Mouse (Mus musculus) heart, embryonic 13.5 days (tissue): ENCODE results near the gene Gm26566. TPM values are rescaled to one million over a fixed set of nuclear protein-coding genes. Genes with fewer than 3 reads are reported as not detected.

ENCODE experiments used
- ATAC-seq: fragments of 200-750 bp; cut with Nextera tagmentation; 2 replicates; pipeline ENCODE4 v1.8.0; 2017; ENCODE audit warnings: moderate TSS enrichment; ENCODE audit not compliant: insufficient number of reproducible peaks, low FRiP score, low TSS enrichment; ENCODE audit errors: extremely low read depth
- H3K27ac ChIP-seq: fragments of 300-500 bp; sonication (generic); replicated peaks from 2 replicates; pipeline ENCODE4 v1.5.1; 2015; ENCODE audit warnings: moderate library complexity, mild to moderate bottlenecking, inconsistent platforms
- H3K27me3 ChIP-seq: fragments of 300-500 bp; sonication (generic); replicated peaks from 2 replicates; pipeline ENCODE4 v1.6.1; 2015; ENCODE audit warnings: mild to moderate bottlenecking, inconsistent platforms
- H3K36me3 ChIP-seq: fragments of 300-500 bp; sonication (generic); 2 replicates; pipeline ENCODE4 v1.6.1; 2015; ENCODE audit warnings: mild to moderate bottlenecking, inconsistent platforms
- H3K4me1 ChIP-seq: fragments of 300-500 bp; sonication (generic); 2 replicates; pipeline ENCODE4 v1.6.1; 2015; ENCODE audit warnings: inconsistent platforms
- H3K4me2 ChIP-seq: fragments of 300-500 bp; sonication (generic); 2 replicates; pipeline ENCODE4 v1.6.1; 2015; ENCODE audit warnings: inconsistent platforms, mild to moderate bottlenecking, moderate library complexity
- H3K4me3 ChIP-seq: fragments of 300-500 bp; sonication (generic); 2 replicates; pipeline ENCODE4 v1.5.1; 2015; ENCODE audit warnings: moderate library complexity, mild to moderate bottlenecking, inconsistent platforms
- H3K9ac ChIP-seq: fragments of 300-500 bp; sonication (generic); 2 replicates; pipeline ENCODE4 v1.6.1; 2015; ENCODE audit warnings: inconsistent platforms, mild to moderate bottlenecking, moderate library complexity
- H3K9me3 ChIP-seq: fragments of 300-500 bp; sonication (generic); 2 replicates; pipeline ENCODE4 v1.6.1; 2016; ENCODE audit warnings: inconsistent platforms
- WGBS: fragments of 180-500 bp; shearing (Covaris S2); methylation state at CpG from one replicate; pipeline ENCODE4 v1.1.7; 2015; ENCODE audit warnings: mixed read lengths; 5-methylcytosine and 5-hydroxymethylcytosine counted together
- polyA plus RNA-seq: library from polyadenylated mRNA; unstranded; fragments of >200 nt; fragmentation: Nextera tagmentation; extraction: Ambion mirVana; gene quantifications from 2 replicates; pipeline ENCODE4 v1.2.1, GENCODE M21; 2015

Gene Gm26566
- 0.33 and 0.84 TPM in 2 replicates for polyA plus RNA-seq

DNA sequence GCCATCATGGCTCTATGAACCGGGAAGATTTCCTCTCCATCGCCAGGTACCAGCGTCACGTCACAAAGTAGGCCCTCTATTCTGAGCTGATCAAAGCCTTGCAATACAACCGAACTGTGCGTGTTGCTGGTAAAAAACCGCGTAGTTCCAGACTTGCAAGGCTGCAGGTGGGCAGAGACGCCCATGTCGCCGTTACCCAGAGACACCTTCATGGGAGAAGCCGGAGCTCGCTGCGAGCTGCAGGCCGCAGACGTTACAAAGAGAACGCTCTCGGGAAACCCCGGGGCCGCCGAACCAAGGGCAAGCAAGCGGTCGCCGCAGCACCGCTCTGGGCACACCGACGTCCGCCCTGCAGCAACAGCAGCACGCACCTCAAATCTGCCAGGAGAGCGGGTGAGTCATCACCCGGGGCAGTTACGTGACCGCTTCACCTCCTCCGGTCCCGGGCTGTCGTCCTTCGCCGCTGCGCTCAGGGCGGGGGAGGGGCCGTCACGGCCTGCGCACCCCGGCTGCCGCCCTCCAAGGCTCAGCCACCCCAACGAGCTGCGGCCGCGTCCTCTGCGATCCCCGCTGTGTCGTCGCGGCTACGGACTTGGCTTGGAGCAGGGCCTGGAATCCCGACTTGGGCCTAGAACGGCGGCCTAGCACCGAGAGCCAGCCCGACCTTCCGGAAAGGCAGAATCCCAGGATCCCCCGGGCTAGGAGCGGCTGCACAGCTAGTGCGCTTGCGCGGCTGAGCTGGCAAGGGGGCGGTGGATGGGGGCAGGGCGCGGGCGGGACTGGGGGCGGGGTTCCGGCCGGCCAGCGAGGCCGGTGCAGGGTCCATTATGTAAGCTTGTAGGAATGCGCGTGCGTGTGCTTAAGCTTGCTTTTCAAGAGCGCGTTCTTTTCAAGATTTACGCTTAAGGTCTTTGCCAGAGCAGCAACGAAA lies at the start of gene Gm26566, which contains the start of gene Klhl9:
Gm26566 (plus strand) TSS at position 15 of the 931 bp plus-strand sequence.
Klhl9 (minus strand) TSS at position 675 of the 931 bp plus-strand sequence.
- peak; percentile 94 for ATAC-seq
- H3K4me3 ChIP-seq: peak within 1 kb of the TSS; percentile 93
- H3K27me3 ChIP-seq: no peaks in the 10 kb centered on the region
- WGBS: under 1% methylated on average over 79 of the region's 82 CpGs
- peak within 1 kb of the TSS; percentile 99 for H3K27ac ChIP-seq
- peaks cover 30% of the 10 kb centered on the region for H3K4me1 ChIP-seq
- peak within 1 kb of the TSS; percentile 99 for H3K9ac ChIP-seq
- peaks cover 23% of the 10 kb centered on the region for H3K36me3 ChIP-seq
- H3K4me2 ChIP-seq: peak within 1 kb of the TSS; percentile 95
- no peaks in the 10 kb centered on the region for H3K9me3 ChIP-seq

GRCm38 (mm10) chr4:88676824-88677223 lies 44.8 kb upstream of the Gm26566 start, which contains the start of gene Ifna16:
TSS of gene Ifna16 (minus strand) at chr4:88676924.
- no peak within 1 kb of the TSS for H3K4me3 ChIP-seq
- 64% methylated on average over 1 of the region's 1 CpGs for WGBS
- H3K36me3 ChIP-seq: no peaks in the 10 kb centered on the region
- no peak within 1 kb of the TSS for H3K4me2 ChIP-seq
- no peaks in the 10 kb centered on the region for H3K4me1 ChIP-seq
- no peak within 1 kb of the TSS for H3K27ac ChIP-seq
- no peak within 1 kb of the TSS for H3K9ac ChIP-seq
- no peak for ATAC-seq
- no peaks in the 10 kb centered on the region for H3K9me3 ChIP-seq
- no peaks in the 10 kb centered on the region for H3K27me3 ChIP-seq

DNA sequence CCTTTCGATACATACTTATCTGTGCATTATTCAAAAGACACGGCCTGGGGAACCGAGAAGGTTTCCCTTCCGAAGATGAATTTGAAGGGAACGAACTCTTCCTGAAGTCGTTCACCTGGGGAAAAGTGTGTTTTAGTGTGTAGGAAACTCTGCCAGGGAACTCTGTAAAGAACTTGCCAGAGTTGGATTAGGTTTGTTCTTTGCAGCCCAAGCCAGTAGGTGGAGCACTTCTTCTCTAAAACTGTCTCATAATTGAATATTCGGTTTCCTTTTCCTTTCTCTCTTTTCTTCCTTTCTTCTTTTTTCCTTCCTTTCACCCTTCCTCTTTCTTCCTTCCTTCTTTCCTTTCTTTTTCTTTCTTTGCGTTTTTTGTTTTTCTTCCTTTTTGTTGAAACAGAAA lies 41.2 kb upstream of the Gm26566 start:
- Histone ChIP-seq H3K27me3 (no peaks in the 10 kb centered on the region), H3K27ac (no peak overlapping the region), H3K9me3 (no peaks in the 10 kb centered on the region), H3K4me2 (no peak overlapping the region), H3K9ac (no peak overlapping the region), H3K4me3 (no peak overlapping the region), H3K36me3 (no peaks in the 10 kb centered on the region), H3K4me1 (no peaks in the 10 kb centered on the region)
- no peak for ATAC-seq
- 35% methylated on average over 8 of the region's 8 CpGs for WGBS

DNA sequence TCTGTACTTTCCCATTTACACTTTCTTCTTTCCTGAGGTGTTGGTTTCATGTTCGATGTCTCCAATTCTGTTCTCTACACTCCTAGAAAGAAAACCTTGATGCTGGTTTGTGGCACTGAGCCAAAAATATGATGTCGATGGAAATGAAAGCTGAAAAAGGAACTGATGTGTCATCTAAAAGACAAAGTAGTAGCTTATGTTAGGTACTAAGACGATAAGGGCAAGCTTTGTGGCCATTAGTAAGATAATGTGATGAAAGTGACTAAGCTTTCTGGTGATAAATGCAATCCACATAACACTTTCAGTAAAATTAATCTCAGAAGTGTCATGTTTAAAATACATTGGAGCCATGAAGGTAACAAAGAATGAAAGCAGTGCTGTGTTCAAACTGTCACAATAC lies 40.3 kb upstream of the Gm26566 start:
- H3K36me3 ChIP-seq: no peaks in the 10 kb centered on the region

GRCm38 (mm10) chr4:88683812-88684211 lies 37.8 kb upstream of the Gm26566 start, which contains the start of gene Ifna2:
TSS of gene Ifna2 (minus strand) at chr4:88683912.
- no peak within 1 kb of the TSS for H3K4me2 ChIP-seq
- H3K9me3 ChIP-seq: no peaks in the 10 kb centered on the region
- no peaks in the 10 kb centered on the region for H3K4me1 ChIP-seq
- no peaks in the 10 kb centered on the region for H3K36me3 ChIP-seq
- H3K9ac ChIP-seq: no peak within 1 kb of the TSS
- H3K27ac ChIP-seq: no peak within 1 kb of the TSS
- H3K4me3 ChIP-seq: no peak within 1 kb of the TSS
- WGBS: 73% methylated on average over 1 of the region's 1 CpGs
- no peak for ATAC-seq
- H3K27me3 ChIP-seq: no peaks in the 10 kb centered on the region

More for the DNA sequence above, 40.3 kb upstream of the Gm26566 start:
- H3K4me1 ChIP-seq: no peaks in the 10 kb centered on the region
- no peak overlapping the region for H3K9ac ChIP-seq
- H3K27me3 ChIP-seq: no peaks in the 10 kb centered on the region
- H3K4me3 ChIP-seq: no peak overlapping the region
- no peak for ATAC-seq
- no peak overlapping the region for H3K4me2 ChIP-seq
- no peaks in the 10 kb centered on the region for H3K9me3 ChIP-seq
- no peak overlapping the region for H3K27ac ChIP-seq
- 44% methylated on average over 3 of the region's 3 CpGs for WGBS

DNA sequence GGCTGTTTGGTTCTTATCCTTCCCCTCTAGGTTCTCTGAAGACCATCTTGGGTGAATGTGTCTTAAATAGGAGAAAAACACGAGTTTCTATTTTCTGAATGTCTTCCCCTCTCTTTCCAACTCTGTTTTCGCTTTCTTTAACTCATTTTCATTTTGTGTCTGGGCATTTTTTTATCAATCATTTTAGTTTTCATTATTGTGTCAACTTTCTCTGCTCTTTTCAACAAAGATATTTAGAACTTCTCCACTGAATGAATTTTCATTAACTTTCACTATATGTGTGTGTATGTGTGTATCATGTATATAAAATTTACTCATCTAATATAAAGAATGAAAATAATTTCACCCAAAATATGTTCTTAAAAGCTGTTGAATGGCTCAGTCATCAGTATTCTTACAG lies 30.3 kb upstream of the Gm26566 start, which contains the start of gene Ifnab:
Ifnab (minus strand) TSS at position 101 of the 400 bp plus-strand sequence.
- no peak within 1 kb of the TSS for H3K27ac ChIP-seq
- no peak for ATAC-seq

GRCm38 (mm10) chr4:88692537-88692936 lies 29.1 kb upstream of the Gm26566 start:
- Histone ChIP-seq H3K9me3 (no peaks in the 10 kb centered on the region), H3K27ac (no peak overlapping the region), H3K4me2 (no peak overlapping the region), H3K4me3 (no peak overlapping the region), H3K36me3 (no peaks in the 10 kb centered on the region), H3K9ac (no peak overlapping the region), H3K27me3 (peaks cover 14% of the 10 kb centered on the region; the same call in 1 of the 2 replicates), H3K4me1 (no peaks in the 10 kb centered on the region)
- WGBS: 46% methylated on average over 1 of the region's 1 CpGs
- no peak for ATAC-seq

More for the DNA sequence above, 30.3 kb upstream of the Gm26566 start, which contains the start of gene Ifnab:
- H3K4me3 ChIP-seq: no peak within 1 kb of the TSS
- H3K36me3 ChIP-seq: no peaks in the 10 kb centered on the region
- H3K27me3 ChIP-seq: peaks cover 14% of the 10 kb centered on the region; the same call in 1 of the 2 replicates
- no peaks in the 10 kb centered on the region for H3K9me3 ChIP-seq
- no peaks in the 10 kb centered on the region for H3K4me1 ChIP-seq
- no peak within 1 kb of the TSS for H3K4me2 ChIP-seq
- 60% methylated on average over 2 of the region's 2 CpGs for WGBS
- no peak within 1 kb of the TSS for H3K9ac ChIP-seq

- 78% methylated on average over 2 of the region's 2 CpGs for WGBS
- peaks cover 14% of the 10 kb centered on the region; the same call in 1 of the 2 replicates for H3K27me3 ChIP-seq
- no peak overlapping the region for H3K27ac ChIP-seq
- no peaks in the 10 kb centered on the region for H3K9me3 ChIP-seq
- H3K4me2 ChIP-seq: no peak overlapping the region
- no peak overlapping the region for H3K9ac ChIP-seq
- ATAC-seq: no peak
- H3K4me3 ChIP-seq: no peak overlapping the region
- no peaks in the 10 kb centered on the region for H3K36me3 ChIP-seq
- no peaks in the 10 kb centered on the region for H3K4me1 ChIP-seq
Observed at GRCm38 (mm10) chr4:88693392-88693791, 28.2 kb upstream of the Gm26566 start.

GRCm38 (mm10) chr4:88696237-88696884 lies 25.2 kb upstream of the Gm26566 start:
- H3K4me3 ChIP-seq: no peak overlapping the region
- H3K27me3 ChIP-seq: peaks cover 14% of the 10 kb centered on the region; the same call in 1 of the 2 replicates
- H3K9me3 ChIP-seq: no peaks in the 10 kb centered on the region
- H3K4me1 ChIP-seq: no peaks in the 10 kb centered on the region
- no peak for ATAC-seq
- no peak overlapping the region for H3K9ac ChIP-seq
- H3K4me2 ChIP-seq: no peak overlapping the region
- 20% methylated on average over 3 of the region's 3 CpGs for WGBS
- H3K36me3 ChIP-seq: no peaks in the 10 kb centered on the region
- no peak overlapping the region for H3K27ac ChIP-seq

DNA sequence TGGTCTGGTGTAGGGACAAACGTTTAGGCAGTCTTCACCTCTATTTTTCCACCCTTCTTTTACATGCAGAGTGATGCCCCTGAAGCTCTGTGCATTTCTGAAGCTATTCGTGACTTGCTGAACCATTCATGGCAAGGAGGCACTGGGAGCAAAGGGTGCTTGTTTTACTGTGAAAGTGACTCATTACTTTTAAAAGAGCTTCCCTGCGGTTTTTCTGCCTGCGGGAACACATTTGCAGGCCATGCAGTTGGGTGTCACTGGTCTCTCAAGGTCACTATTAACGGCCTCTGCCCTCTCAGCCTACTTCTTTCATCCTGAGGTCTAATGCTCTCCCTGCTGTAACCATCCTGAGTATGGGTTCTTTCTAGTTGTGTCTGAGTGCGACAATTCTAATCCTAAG lies 24.5 kb upstream of the Gm26566 start:
- no peak overlapping the region for H3K4me2 ChIP-seq

DNA sequence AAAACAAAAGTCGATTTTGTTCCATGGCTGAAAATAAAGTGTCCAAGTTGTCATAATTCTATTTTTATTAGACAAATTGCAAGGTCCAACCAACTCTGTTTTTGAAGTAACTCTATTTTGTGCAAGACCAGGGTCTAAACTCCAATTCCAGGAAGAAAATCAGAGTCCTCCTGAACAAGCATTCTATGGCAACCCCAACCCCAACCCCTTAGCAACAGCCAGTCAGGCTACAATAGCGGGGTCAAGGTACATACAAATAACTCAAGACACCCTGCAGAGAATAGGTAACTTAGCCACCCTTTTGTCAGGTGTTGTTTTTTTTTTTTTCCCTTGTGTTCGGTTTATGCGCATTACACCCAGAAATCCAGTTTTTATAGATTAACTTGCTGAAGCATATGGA lies 23.9 kb upstream of the Gm26566 start:
- no peaks in the 10 kb centered on the region for H3K9me3 ChIP-seq
- H3K9ac ChIP-seq: no peak overlapping the region
- no peaks in the 10 kb centered on the region for H3K4me1 ChIP-seq
- WGBS: 75% methylated on average over 4 of the region's 4 CpGs
- no peak for ATAC-seq
- no peaks in the 10 kb centered on the region for H3K36me3 ChIP-seq
- no peak overlapping the region for H3K4me3 ChIP-seq
- no peak overlapping the region for H3K4me2 ChIP-seq
- peaks cover 10% of the 10 kb centered on the region; the same call in 1 of the 2 replicates for H3K27me3 ChIP-seq
- H3K27ac ChIP-seq: no peak overlapping the region

More for the DNA sequence above, 24.5 kb upstream of the Gm26566 start:
- no peak for ATAC-seq
- H3K36me3 ChIP-seq: no peaks in the 10 kb centered on the region
- H3K27ac ChIP-seq: no peak overlapping the region
- H3K9ac ChIP-seq: no peak overlapping the region
- no peak overlapping the region for H3K4me3 ChIP-seq
- no peaks in the 10 kb centered on the region for H3K4me1 ChIP-seq
- no peaks in the 10 kb centered on the region for H3K9me3 ChIP-seq
- H3K27me3 ChIP-seq: peaks cover 12% of the 10 kb centered on the region; the same call in 1 of the 2 replicates
- WGBS: 59% methylated on average over 6 of the region's 6 CpGs
